Mouse (Mus musculus) ovary, postnatal 14 days (tissue): ENCODE measurements around the gene Trabd.

Experiments used
- DNase-seq: peaks from one replicate; pipeline ENCODE4 v3.0.0; 2022; ENCODE audit warnings: low spot score

The Trabd gene

GRCm38 (mm10) chr15:89078208-89078836 is 3.4 kb downstream of the Trabd start:
- no peak for DNase-seq

GRCm38 (mm10) chr15:89083906-89084305 is 9.0 kb downstream of the Trabd start:
- DNase-seq: no peak

DNA sequence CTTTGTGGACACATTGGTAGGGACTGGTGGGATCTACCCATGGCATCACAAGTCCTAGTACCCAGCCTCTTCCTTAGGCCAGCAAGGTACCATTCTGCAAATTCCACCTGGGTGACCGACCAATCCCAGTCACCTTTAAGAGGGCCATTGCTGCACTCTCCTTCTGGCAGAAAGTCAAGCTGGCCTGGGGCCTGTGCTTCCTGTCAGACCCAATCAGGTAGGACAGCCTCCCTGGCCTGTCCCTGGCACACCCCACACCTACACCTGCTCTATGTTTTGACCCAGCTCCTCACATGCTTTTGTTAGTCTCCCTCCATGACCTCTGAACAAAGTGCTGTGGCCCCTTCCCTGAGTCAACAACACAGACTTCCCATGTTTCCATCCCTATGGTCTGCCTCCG is 9.9 kb downstream of the Trabd start:
- no peak for DNase-seq

GRCm38 (mm10) chr15:89088607-89089247 is 13.8 kb downstream of the Trabd start, which contains the start of gene Selenoo:
Selenoo (plus strand) TSS chr15:89089084.
- peak; percentile 82 for DNase-seq

DNA sequence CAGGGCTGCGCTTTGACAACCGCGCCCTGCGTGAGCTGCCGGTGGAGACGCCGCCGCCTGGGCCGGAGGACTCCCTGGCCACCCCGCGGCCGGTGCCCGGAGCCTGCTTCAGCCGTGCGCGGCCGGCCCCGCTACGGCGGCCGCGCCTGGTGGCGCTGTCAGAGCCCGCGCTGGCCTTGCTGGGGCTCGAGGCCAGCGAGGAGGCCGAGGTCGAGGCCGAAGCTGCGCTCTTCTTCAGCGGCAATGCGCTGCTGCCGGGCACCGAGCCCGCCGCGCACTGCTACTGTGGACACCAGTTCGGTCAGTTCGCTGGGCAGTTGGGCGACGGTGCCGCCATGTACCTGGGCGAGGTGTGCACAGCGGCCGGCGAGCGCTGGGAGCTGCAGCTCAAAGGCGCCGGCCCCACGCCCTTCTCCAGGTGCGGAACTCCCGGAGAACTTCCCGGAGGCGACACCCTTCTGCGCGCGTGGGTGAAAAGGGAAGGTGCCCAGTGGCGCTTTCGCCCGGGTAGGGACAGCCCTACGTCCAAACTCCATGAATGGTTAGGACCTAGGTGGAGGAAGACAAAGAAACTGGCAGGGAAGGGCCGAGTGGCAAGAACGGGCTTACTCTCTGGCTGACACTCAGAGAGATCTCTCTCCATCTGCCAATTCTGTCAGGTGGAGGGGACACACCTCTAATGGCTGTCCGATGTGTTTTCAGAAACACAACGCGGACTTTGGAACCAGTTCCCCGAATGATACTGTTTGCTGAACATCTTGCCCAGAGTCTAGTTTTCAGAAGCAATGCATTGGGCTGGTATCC is 14.5 kb downstream of the Trabd start:
- no peak for DNase-seq

- DNase-seq: no peak
Observed at GRCm38 (mm10) chr15:89090662-89091061, 15.7 kb downstream of the Trabd start.

- no peak for DNase-seq
Observed at GRCm38 (mm10) chr15:89092181-89092580, 17.3 kb downstream of the Trabd start.

GRCm38 (mm10) chr15:89097450-89097849 is 22.5 kb downstream of the Trabd start:
- no peak for DNase-seq

- DNase-seq: no peak
Observed at GRCm38 (mm10) chr15:89098616-89099015, 23.7 kb downstream of the Trabd start.

DNA sequence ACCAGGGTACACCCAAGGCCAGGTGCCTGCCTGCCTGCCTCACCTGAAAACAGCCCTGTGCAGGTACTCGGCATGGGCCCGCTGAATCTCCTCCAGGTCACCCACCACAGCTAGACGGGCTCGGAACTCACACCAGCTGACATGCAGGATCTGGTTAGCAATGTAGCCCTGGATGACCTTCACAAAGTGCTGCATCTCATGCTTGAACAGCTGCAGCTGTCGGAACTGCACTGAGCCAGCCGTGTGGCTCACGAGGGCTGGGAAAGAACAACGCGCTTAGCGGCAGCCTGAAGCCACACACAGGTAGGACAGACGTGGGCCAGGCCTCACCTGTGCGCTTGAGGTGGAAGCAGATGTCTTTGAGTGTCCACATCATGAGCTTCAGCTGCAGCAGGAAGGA is 25.9 kb downstream of the Trabd start:
- no peak for DNase-seq

GRCm38 (mm10) chr15:89102646-89103045 is 27.7 kb downstream of the Trabd start:
- DNase-seq: no peak

DNA sequence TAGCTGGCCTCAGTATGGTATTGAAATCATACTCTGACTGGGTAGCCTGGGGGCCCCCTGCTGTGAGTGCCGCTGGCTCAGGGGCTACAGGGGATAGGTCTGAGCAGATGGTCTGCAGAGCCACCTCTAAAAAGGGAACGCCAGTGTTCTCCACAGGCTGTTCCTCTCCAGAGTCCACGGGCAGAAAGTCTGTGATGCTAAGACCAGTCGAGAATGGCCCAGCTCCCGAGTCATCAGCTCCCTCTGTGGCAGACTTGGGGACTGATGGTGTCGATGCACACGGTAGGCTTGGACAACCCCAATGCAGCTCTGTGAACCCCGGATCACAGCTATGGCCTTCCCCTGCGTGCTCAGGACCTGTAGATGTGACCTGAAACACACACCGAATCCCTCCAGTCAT is 29.0 kb downstream of the Trabd start:
- no peak for DNase-seq

- no peak for DNase-seq
Observed at GRCm38 (mm10) chr15:89104425-89104824, 29.5 kb downstream of the Trabd start.

GRCm38 (mm10) chr15:89106073-89106472 is 31.1 kb downstream of the Trabd start:
- DNase-seq: no peak

- DNase-seq: no peak
Observed at GRCm38 (mm10) chr15:89106976-89107375, 32.1 kb downstream of the Trabd start.

- no peak for DNase-seq
Observed at GRCm38 (mm10) chr15:89110147-89110546, 35.2 kb downstream of the Trabd start.

- no peak for DNase-seq
Observed at GRCm38 (mm10) chr15:89118007-89118406, 43.1 kb downstream of the Trabd start.

DNA sequence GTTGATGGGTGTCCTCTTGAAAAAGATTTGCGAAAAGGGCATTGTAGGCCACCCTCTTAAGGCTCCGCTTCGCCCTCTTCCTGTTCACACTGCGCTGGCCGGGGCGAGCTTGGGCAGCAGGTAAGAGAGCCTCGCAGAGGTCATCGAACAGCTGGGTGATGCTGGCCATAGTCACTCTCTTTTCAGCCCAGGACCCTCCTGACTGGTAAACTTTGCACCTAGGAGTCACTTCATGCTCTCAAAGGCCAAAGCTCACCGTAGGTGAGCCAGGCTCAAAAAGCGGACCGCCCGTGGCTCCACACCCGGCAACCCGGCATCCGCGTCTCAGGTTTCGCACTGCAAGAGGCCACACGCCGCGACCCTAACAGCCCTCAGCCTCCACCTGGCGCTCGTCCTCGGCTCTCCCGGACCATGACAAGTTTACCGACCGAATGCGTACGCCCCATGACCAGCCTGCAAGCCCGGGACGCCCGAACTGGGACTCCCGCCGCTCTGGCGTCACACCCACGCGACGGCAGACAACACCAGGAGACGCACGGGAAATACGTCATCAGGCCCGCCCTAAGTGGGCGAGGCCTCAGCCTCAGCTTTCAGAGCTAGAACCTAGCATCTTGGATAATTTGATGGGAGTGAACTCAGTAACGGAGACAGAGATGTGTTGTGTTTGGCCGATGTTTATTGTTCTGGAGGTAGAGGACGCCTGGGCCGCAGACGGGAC is 47.9 kb downstream of the Trabd start, which contains the start of gene Tubgcp6:
TSS of gene Tubgcp6 (minus strand) at position 464 of the 718 bp plus-strand sequence.
- DNase-seq: peak; percentile 95

- DNase-seq: no peak
Observed at GRCm38 (mm10) chr15:89123595-89123994, 48.7 kb downstream of the Trabd start.

DNA sequence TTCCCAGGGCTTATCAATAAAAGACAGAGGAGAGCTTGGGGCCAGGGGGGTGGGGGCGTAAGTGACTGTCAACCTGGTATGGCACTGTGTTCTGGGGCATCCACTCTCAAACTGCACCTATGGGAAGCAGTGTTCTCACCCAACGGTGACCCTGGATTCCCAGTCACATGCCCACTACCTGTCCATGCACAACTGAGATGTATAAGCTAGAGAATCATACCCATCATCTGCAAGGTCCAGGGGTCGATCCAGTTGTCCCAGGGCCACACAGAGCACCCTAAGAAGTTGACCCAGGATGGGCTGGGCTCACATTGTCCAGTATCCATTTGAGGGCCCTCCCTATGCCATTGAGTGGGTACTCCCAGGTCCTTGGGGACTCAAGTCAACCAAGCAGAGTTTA is 49.4 kb downstream of the Trabd start:
- no peak for DNase-seq

GRCm38 (mm10) chr15:89125351-89125750 is 50.4 kb downstream of the Trabd start:
- DNase-seq: no peak

DNA sequence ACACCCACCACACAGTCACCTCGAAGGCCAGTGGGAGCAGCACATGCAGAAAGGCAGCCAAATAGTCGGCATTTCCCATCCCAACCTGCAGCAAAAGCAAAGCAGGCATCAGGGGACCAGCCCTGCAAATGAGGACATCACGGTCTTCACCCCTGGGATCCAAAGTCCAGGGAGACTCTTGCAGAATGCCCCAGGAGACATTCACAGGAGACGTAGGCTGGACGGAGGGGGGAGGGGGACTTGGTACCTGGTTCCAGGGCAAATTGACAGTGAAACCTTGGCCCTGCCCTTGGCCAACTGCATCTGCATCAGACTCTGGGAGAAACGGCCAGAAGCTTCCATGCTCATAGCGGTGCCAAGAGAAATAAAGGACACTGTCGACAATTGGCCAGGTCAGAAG is 51.7 kb downstream of the Trabd start:
- no peak for DNase-seq
